8 mouse cellular contexts compared by ENCODE assay signal in the genomic region with DNA sequence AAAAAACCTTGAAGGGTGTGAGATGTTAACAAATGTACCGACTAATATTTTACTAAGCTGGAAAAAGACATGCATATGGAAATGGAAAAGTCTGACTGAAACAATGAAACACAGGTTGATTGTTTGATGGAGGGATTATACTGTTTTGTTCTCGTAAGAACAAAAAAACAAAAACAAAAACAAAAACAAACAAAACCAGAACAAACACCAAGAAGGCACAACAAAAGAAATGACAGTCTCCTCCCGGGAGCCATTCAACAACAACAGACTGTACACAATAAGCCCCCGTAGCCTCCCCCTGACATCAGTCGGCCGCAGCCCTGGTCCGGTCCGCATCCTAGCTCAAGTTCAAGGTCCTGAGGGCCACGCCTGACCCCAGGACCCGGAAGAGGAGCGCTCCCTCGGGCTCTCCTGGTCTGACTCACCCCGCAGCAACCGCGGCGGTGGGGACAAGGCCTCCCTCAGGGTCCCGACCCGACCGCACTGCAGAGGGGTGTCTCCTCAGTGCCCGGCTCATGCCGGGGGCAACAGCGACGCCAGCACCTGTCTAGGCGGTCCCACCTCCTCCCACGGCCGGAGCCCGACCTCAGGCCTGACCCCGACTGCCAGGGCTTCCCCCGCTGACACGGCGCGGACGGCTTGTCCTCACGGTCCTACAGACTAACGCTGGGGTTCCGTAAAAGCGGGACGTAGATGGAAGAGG. TPM values are rescaled to one million over a fixed set of nuclear protein-coding genes. Genes with fewer than 3 reads are reported as not detected.
A peak's percentile ranks its signal among the peaks of the same experiment; 100 is the strongest.
DNase-seq lines count a peak whose midpoint lies in the region; ATAC-seq and TF ChIP-seq lines count a peak whose summit lies in the region.

No protein-coding gene starts in this region.

- no peaks in the 10 kb centered on the region for H3K27me3 ChIP-seq in liver, postnatal 0 days (ENCODE audit: insufficient read depth, low read length)

- H3K4me2 ChIP-seq in liver, postnatal 0 days (ENCODE audit: low read depth, low read length) = peak overlapping the region; percentile 82

- H3K27ac ChIP-seq in liver, postnatal 0 days (ENCODE audit: low read depth) = peak overlapping the region; percentile 82

- whole genome bisulfite sequencing in liver, postnatal 0 days (ENCODE audit: insufficient replicate concordance) = 2% methylated on average over 37 of the region's 38 CpGs

- TF ChIP-seq POLR2A in brain, embryonic 14.5 days (IDR thresholded peaks at IDR 0.05; ENCODE audit: borderline replicate concordance, extremely low read depth, insufficient read depth, insufficient read length, poor library complexity, severe bottlenecking) = no peak

- peak; percentile 46 for DNase-seq in gastrocnemius, postnatal 14 days
- no peak for DNase-seq in gastrocnemius, postnatal 4 days (ENCODE audit: low spot score in 2 of 2)
- peak; percentile 80 for DNase-seq in 416B (ENCODE audit: low read depth)
- DNase-seq in brain, embryonic 14.5 days (ENCODE audit: low read depth) = peak; percentile 53
- peak; percentile 58 for DNase-seq in gastrocnemius, postnatal 25 days
- DNase-seq in liver, postnatal 0 days = peak; percentile 77
- DNase-seq in testis, postnatal 14 days (ENCODE audit: low spot score) = peak; percentile 83
- DNase-seq in cerebellum, adult 9-11 months = no peak

- H3K4me1 ChIP-seq in liver, postnatal 0 days (ENCODE audit: insufficient read depth) = peaks cover 26% of the 10 kb centered on the region

- intact Hi-C loops in gastrocnemius, postnatal 14 days (cut with DNase I; ENCODE audit: low total_unique reads) = loop anchor here (10.0 kb wide), 1 partner anchor 88 kb away; a partner anchor contains a TSS

- TF ChIP-seq EP300 in liver, postnatal 0 days (IDR thresholded peaks at IDR 0.05; ENCODE audit: low read depth) = no peak

- TF ChIP-seq CTCF in brain, embryonic 14.5 days (IDR thresholded peaks at IDR 0.05; ENCODE audit: borderline replicate concordance, extremely low read depth, insufficient read depth, insufficient read length) = no peak
- TF ChIP-seq CTCF in liver, postnatal 0 days (IDR thresholded peaks at IDR 0.05; ENCODE audit: low read depth) = no peak

- H3K36me3 ChIP-seq in liver, postnatal 0 days (replicated peaks; ENCODE audit: insufficient read depth, low read length) = no peaks in the 10 kb centered on the region

- no peaks in the 10 kb centered on the region for H3K9me3 ChIP-seq in liver, postnatal 0 days (ENCODE audit: low read length)

- peak overlapping the region; percentile 86 for H3K9ac ChIP-seq in liver, postnatal 0 days (replicated peaks)

- ATAC-seq in liver, postnatal 0 days = peak; percentile 76

- H3K4me3 ChIP-seq in liver, postnatal 0 days (ENCODE audit: low read depth, low read length) = peak overlapping the region; percentile 84

RNA-seq across cellular contexts. Expression of a gene that starts 0.5 kb away (rescaled TPM):
- total RNA-seq in gastrocnemius, postnatal 14 days (2021) = 10 to 100 TPM; 27.0 to 31.3 TPM
- 10 to 100 TPM; 51.8 to 56.4 TPM for total RNA-seq in gastrocnemius, postnatal 4 days (2021)
- 141 and 158 TPM in 2 replicates for polyA plus RNA-seq in brain, embryonic 14.5 days (2012; rRNA removed)
- 10 to 100 TPM; 26.5 to 26.7 TPM for total RNA-seq in gastrocnemius, postnatal 25 days (2021)
- 36.1 and 38.3 TPM in 2 replicates for polyA plus RNA-seq in liver, postnatal 0 days (2015; fragmentation: Nextera tagmentation; extraction: Ambion mirVana)

RNA-seq across cellular contexts. Expression of a gene that starts 12.8 kb away (rescaled TPM):
- total RNA-seq in gastrocnemius, postnatal 14 days (2021) = 1 to 10 TPM; 7.0 to 7.5 TPM
- 10 to 100 TPM; 13.8 to 14.9 TPM for total RNA-seq in gastrocnemius, postnatal 4 days (2021)
- 94.8 and 107 TPM in 2 replicates for polyA plus RNA-seq in brain, embryonic 14.5 days (2012; rRNA removed)
- 1 to 10 TPM; 4.6 to 5.2 TPM for total RNA-seq in gastrocnemius, postnatal 25 days (2021)
- polyA plus RNA-seq in liver, postnatal 0 days (2015; fragmentation: Nextera tagmentation; extraction: Ambion mirVana) = 3.1 and 3.7 TPM in 2 replicates

RNA-seq across cellular contexts. Expression of a gene that starts 44.9 kb away (rescaled TPM):
- total RNA-seq in gastrocnemius, postnatal 14 days (2021) = 10 to 100 TPM; 17.2 to 20.8 TPM
- total RNA-seq in gastrocnemius, postnatal 4 days (2021) = 10 to 100 TPM; 35.7 to 36.7 TPM
- 10.8 and 11.9 TPM in 2 replicates for polyA plus RNA-seq in brain, embryonic 14.5 days (2012; rRNA removed)
- 10 to 100 TPM; 15.7 to 16.9 TPM for total RNA-seq in gastrocnemius, postnatal 25 days (2021)
- 1.7 and 1.8 TPM in 2 replicates for polyA plus RNA-seq in liver, postnatal 0 days (2015; fragmentation: Nextera tagmentation; extraction: Ambion mirVana)

Comparison
In these comparisons a context has a peak if more than half of its experiments do, and no peak if none do; other contexts are left out.
1. DNase-seq: peak in gastrocnemius, postnatal 14 days (single experiment), 416B (single experiment), brain, embryonic 14.5 days (single experiment), gastrocnemius, postnatal 25 days (single experiment), liver, postnatal 0 days (single experiment) and testis, postnatal 14 days (single experiment); none in gastrocnemius, postnatal 4 days (0 of 2) and cerebellum, adult 9-11 months (single experiment).